Mouse (Mus musculus) heart, postnatal 36 days (tissue): ENCODE measurements around the gene Higd2a. TPM values are rescaled to one million over a fixed set of nuclear protein-coding genes. Genes with fewer than 3 reads are reported as not detected.
"Not testable (repeated sequence)": the region's sequence is repeated elsewhere in the genome, so short reads cannot be mapped to it uniquely, and the experiment has no call there.

Experiments
- DNase-seq, 2 experiments: peaks; one replicate each; pipeline ENCODE4 v3.0.0; 2021 to 2022
- intact Hi-C: fragments of 180-260 bp; cut with DNase I; formaldehyde crosslinking; loops from one replicate; pipeline ENCODE4 v1.15.1; 2025
- microRNA-seq, 2 experiments: library from miRNA; unstranded; fragments of <30 nt; microRNA quantifications; one replicate each; pipeline ENCODE4 v1.2.0; 2021; ENCODE audit warnings: borderline number of aligned reads in 2 of 2
- total RNA-seq, 2 experiments: library from RNA; stranded (reverse); gene quantifications; 2 replicates each; pipeline ENCODE4 v1.2.3; 2021

The Higd2a gene
- total RNA-seq, 2 experiments from 2014 or later = 194 to 196 TPM

DNA sequence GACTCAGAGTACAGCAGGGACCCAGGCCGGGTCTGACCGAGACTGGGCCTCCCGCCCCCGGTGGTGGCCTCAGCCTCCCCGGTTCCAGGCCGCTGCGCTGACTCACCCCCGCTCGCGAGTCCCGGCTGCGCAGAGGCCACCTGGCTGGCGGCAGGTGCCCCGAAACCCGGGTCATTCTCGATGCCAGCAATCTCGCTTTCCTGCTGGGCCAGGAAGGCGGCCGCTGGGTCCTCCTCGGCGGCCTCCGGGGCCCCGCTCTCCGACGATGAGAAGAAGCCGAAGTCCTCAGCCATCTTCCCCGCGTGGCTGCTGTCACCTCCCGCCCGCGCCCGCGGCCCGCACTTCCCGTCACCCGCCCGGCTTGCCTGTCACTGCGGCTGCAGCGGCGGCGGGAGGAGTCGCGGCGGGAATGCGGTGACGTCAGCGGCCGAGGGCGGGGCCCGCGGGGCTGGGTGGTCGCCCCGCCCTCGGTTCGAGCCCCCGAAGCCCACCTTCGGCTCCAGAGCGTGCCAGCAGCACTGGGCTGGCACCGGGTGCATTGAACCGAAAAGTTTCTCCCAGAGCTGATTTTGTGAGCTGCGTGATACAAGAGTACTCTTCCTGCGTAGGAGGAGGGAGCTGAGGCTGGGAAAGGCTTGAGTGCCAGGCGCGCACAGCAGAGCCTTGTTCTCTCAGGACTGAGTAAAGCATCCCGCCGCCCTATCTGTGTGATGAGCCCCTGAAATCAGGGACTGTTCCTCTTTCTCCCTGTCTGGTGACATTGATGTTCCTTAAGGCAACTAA lies 21.2 kb downstream of the Higd2a start, which contains the start of gene Cltb:
Gene Cltb (minus strand): TSS at position 373 of the 783 bp plus-strand sequence.
- intact Hi-C loops = loop anchor here (2.0 kb wide), 2 partner anchors 20 to 36 kb away; partner anchors contain the start of genes Arl10, Higd2a and Nop16
- DNase-seq = peak; percentile 94

DNA sequence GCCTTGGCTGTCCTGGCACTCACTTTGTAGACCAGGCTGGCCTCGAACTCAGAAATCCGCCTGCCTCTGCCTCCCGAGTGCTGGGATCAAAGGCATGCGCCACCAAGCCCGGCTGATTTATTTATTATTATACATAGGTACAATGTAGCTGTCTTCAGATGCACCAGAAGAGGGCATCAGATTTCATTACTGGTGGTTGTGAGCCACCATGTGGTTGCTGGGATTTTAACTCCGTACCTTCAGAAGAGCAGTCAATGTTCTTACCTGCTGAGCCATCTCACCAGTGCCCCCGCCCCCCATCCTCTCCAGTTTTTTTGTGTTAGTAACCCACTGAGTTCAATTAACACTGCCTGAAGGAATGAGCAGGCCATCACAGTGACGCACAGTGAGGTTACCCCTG lies 23.1 kb downstream of the Higd2a start:
- intact Hi-C loops, DNase-seq: not testable (repeated sequence)

DNA sequence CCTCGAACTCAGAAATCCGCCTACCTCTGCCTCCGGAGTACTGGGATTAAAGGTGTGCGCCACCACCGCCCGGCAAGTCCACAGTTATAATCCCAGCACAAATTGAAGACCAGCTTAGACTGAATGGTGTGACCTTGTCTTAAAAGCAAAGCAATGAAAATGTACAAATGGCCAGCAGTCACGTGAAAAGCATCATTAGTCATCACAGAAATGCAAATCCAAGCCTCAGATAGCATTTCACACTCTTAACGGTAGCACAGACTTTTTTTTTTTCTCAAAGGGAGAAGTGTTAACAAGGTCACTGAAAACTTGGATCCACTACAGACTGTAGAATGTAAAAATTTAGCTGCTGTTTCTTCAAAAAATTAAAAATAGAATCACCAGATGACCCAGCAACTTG lies 26.3 kb downstream of the Higd2a start:
- DNase-seq = no peak
- intact Hi-C loops = no loop called here

DNA sequence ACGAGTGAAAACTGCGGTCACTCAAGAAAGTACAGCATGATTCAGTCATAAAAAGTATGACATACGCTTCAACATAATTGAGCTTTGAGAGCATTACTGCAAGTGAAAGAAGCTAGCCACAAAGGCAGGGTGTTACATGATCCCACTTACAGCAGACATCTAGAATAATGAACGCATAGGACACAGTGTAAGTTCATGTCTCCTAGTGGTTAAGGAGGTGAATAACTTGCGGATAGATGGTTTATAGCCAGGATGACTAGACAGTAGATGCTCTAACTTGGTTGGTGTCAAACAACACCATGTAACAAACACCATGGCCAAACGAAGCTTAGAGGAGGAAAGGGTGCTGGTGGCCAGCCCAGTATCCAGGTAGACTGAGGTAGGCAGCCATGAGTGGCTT lies 27.0 kb downstream of the Higd2a start:
- DNase-seq = no peak
- intact Hi-C loops = no loop called here

DNA sequence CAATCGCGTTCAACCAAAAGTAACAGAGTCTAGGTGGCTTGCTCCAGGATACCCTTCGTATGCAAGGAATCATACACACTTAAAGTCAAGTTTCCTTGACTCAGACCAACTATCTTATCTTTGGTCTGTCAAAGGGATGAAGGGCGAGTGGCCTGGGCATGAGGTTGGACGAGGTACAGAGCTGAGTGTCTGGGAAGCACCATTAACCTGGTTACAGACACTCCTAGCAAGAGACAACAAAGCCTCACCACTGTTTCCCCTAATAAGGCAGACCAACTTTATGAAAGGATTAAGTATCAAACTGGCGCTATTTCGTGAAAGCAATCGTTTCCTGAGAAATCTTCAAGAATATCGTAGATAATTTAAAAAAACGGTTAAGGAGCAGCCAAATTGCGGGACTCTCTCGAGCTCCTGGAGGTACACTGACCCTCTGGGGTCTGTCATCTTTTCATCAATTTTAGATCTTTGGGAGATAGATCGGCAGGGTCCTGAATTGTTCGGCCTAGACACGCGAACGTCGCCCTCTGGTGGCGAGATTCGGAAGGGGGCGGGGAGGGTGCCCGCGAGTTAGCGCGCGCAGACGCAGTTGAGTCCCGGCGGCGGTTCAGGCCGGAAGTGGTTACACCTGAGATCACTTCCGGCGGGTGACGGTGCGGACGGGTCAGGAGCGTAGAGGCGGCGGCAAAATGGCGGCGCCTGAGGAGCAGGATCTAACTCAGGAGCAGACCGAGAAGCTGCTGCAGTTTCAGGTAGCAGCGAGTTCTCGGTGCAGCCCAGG lies 31.3 kb downstream of the Higd2a start, which contains the start of gene Faf2:
Gene Faf2 (plus strand): TSS at position 630 of the 778 bp plus-strand sequence.
- peak; percentile 99 for DNase-seq
- intact Hi-C loops = loop anchor here (1.0 to 5.0 kb wide), 6 partner anchors 31 to 375 kb away; partner anchors contain the start of genes 4833439L19Rik, Arl10, Higd2a and Nop16

DNA sequence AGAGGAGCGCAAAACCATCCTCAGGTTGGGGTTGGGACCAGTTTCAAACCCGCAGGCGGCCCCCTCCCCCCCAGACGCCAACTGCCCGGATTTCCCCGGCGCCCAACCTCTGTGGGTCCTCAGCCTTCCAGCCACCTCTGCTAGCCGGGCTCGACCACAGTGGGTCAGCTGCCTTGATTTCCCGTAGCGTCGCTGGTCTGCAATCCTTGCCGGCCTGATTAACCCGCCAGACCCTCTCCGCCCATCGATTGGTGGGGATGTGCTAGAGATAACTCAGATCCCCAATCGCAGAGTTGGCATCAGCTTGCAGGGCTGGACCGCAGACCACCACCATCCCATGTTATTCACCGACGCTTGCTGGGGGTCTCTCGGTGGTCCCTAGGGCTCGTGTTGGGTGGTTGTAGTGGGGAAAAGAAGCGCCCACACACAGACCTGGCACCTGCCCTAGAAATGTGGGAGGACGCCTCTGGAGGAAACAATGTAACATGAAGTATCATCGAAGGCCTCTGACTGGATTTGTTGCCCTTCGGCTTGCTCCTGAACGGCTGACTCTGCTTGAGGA lies 32.0 kb downstream of the Higd2a start:
- DNase-seq = no peak
- intact Hi-C loops = loop anchor here (1.0 to 5.0 kb wide), 7 partner anchors 32 to 375 kb away; partner anchors contain the start of genes 4833439L19Rik, Arl10, Higd2a and Nop16

DNA sequence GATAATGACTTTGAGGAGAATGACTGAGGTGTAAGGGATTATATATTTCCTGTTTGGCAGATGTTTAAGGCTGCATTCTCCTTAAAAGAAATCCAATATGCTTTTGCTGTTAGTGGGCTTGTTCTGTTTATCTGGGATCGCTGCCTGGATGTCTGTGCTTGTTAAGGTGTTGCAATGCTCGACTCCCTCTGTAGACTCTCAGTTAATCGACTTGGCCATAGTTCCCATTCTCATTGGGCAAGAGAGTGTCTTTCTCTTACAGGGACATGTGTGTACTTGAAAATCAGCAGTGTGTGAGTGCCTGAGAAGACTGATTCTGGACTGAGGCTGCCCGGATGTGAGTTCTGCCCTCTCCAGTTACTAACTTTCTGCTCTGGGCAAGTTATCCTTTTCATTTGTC lies 39.1 kb downstream of the Higd2a start:
- no peak for DNase-seq
- intact Hi-C loops = no loop called here

DNA sequence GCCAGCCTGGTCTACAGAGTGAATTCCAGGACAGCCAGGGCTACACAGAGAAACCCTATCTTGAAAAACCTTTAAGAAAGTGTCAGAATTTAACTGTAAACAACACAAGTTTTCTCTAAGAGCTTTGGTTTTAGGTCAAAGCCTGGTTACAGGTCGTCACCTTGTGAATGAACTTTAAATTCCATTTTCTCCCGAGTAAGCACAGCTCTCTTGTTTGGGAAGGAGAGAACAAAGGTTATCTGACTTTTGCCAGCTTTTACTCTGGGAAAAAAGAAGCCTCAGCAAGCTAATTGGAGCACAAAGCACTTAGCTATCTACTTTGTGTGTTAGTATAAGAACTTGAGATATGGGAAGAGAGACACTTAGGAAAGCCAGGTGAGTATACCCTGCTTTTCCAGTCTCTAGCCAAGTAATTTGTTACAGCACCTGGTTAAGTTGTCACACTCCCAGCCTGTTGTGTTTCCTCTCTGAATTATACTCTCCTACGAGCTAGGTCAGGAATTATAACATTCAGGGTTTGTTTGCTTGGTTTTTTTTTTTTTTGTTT lies 42.8 kb downstream of the Higd2a start:
- no peak for DNase-seq
- intact Hi-C loops = no loop called here

DNA sequence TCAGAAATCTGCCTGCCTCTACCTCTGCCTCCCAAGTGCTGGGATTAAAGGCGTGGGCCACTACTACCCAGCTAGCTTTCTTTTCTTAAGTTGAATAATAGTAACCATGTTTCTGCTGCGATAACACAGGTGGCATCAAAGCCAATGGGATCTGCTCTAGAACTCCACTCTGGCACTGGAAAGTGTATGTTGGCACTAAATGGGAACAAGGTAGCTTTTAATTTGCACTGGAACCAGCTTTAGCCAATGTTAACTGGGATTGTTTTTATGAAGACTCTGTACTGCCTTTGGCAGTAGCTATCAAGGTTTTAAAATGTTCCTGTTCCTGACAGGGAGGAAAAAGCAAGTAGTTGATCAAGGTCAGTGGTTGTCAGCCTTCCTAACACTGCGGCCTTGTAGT lies 45.0 kb downstream of the Higd2a start:
- no peak for DNase-seq
- intact Hi-C loops = no loop called here

Small RNA genes lying within 50 kb of the gene (microRNA-seq; reads per million reads assigned to microRNA genes)
- 0 reads per million in 2 experiments for gene Gm24195

Other genes starting within 250 kb of the Higd2a start
- gene Cplx2, start 218.9 kb upstream of the Higd2a start, total RNA-seq = 1 to 10 TPM; 2.3 to 3.3 TPM
- 10 to 100 TPM; 18.7 to 21.4 TPM for gene Thoc3, start 121.4 kb upstream of the Higd2a start, total RNA-seq
- 1 to 10 TPM; 1.3 to 2.1 TPM for gene Simc1, start 86.4 kb upstream of the Higd2a start, total RNA-seq
- gene 4833439L19Rik, start 24.8 kb upstream of the Higd2a start, total RNA-seq = 10 to 100 TPM; 91.5 TPM
- 1 to 10 TPM; 6.8 to 7.3 TPM for gene Arl10, start 15.2 kb upstream of the Higd2a start, total RNA-seq
- gene Nop16, start 117 bp upstream of the Higd2a start, total RNA-seq = 10 to 100 TPM; 16.5 to 17.3 TPM
- gene Cltb, start 21.1 kb downstream of the Higd2a start, total RNA-seq = 100 to 1,000 TPM in 1 of 2 experiments, 10 to 100 TPM in 1; 97.1 to 104 TPM
- gene Faf2, start 31.6 kb downstream of the Higd2a start, total RNA-seq = 10 to 100 TPM; 21.3 to 23.0 TPM
- 10 to 100 TPM; 50.1 to 54.7 TPM for gene Rnf44, start 103.7 kb downstream of the Higd2a start, total RNA-seq
- not detected for gene Cdhr2, start 111.3 kb downstream of the Higd2a start, total RNA-seq
- not detected for gene Gprin1, start 159.7 kb downstream of the Higd2a start, total RNA-seq
- gene Sncb, start 176.4 kb downstream of the Higd2a start, total RNA-seq = not detected
- not detected for gene Eif4e1b, start 193.8 kb downstream of the Higd2a start, total RNA-seq
- 10 to 100 TPM in 1 of 2 experiments, 1 to 10 TPM in 1; 7.6 to 13.0 TPM for gene Tspan17, start 199.2 kb downstream of the Higd2a start, total RNA-seq